Mouse (Mus musculus) cerebral cortex, adult 2 months (tissue): Measurements from ENCODE around the gene Wwox.

Experiments used
- WGBS: fragments of 180-500 bp; shearing (Covaris S2); methylation state at CpG from one replicate; pipeline ENCODE4 v1.1.7; 2018; 5-methylcytosine and 5-hydroxymethylcytosine counted together

The Wwox gene

DNA sequence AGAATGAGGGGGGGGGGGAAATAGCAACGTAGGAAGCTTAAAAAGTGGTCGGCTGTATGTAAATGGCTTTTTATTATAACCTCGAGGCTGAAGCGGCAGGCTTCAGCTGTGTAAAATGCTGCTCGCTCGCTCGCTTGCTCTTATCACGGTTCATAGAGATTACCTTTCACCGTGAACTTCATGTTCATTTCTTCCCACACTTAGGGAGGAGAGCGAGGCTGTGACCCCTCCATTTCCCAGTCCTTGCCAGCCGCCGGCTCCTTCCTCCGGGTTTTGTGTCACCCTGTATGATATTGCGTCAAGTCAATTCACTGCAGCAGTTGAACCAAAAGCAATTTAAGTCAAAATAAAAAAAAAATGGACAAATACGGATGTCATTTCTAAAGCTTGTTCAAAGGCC, 580.2 kb downstream of the Wwox start:
- 80% methylated on average over 15 of the region's 15 CpGs for WGBS

DNA sequence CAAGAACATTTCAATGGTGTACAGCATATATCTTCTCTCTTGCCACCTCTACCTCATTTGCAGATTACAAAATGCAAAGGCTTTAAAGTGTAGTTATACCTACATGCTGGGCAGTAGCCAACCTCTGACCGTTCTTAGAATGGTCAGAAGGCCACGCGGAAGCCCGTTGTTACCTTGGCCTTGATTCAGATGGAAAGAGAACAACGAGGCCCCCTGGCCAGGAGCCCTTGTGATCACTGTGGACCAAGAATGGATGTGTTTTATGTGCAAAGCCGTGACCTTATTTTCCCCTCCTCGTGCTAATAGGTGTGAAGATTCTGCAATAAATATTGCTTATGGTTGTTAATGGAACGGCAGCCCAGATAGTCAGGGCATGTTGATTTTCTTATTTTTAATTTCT, 582.3 kb downstream of the Wwox start:
- WGBS, result 85% methylated on average over 8 of the region's 8 CpGs

- 85% methylated on average over 4 of the region's 4 CpGs for WGBS
Observed at GRCm38 (mm10) chr8:115024062-115024461, 584.6 kb downstream of the Wwox start.

DNA sequence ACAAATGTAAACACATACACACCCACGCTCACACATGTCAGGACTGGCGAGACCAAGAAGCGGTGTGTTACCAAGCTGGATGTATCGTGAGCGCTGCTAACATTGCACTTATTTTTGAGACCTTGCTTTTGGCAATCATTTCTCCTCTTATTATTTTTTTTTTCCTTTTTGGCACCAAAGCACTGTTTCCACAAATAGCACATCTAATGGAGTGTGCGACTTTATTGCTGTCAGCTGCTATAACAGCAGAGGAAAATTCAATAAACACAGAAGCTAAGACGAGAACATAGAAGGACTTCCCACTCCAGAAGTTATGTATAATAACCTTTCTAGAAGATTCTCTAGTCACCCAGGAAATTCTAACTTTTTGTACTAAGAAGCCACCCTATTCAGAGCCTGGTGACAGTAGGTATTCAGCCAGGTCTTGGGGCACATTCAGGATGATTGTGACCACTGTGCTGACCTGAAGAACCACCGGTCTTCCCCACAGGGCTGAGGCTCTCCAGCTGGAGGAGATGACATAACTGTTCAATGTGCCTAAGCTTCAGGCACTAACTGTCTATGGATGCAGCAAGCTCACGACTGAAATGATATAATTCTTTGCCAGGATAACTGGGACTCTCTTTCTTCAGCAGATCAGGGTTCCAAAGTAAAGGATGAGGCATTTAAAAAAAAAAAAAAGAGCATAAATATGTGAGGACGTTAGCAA, 586.1 kb downstream of the Wwox start:
- 79% methylated on average over 10 of the region's 10 CpGs for WGBS

- 83% methylated on average over 7 of the region's 7 CpGs for WGBS
Observed at GRCm38 (mm10) chr8:115026201-115026600, 586.7 kb downstream of the Wwox start.

DNA sequence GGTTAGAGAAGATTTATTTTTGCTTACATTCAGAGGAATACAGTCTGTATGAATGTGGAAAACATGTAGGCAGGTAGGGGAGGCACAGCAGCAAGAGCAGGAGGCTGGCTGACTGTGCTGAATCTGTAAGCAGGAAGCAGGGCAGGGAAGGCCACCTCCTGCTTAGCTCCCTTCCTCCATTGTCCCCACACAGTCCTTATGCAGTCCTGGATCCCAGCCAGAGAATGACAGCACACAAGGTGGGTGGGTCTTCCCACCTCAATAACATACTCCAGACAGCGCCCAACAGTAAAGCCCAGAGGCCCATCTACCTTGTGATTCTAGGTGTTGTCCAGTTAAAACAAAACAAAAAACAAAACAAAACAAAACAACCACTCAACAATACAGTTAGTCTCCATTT, 593.7 kb downstream of the Wwox start:
- WGBS, result 86% methylated on average over 1 of the region's 1 CpGs

DNA sequence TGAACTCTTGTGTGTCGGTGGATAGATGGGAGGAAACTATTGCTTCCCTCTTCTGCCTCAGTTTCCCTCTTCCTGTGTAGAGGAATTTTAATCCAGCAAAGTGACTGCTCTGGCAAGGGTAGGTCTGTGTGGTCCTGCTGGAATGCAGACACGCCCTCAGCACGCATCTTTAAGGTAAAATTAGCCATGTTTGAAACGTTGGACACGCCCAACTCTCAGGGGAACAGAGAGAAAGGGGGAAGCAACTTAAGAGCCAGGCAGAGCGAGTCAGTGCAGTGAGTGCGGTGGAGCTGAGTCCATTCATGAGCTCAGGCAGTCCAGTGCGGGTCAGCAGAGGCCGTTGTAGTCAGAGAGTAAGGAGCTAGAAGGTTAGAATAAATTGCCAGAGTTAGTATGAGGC, 596.6 kb downstream of the Wwox start:
- 87% methylated on average over 9 of the region's 9 CpGs for WGBS

DNA sequence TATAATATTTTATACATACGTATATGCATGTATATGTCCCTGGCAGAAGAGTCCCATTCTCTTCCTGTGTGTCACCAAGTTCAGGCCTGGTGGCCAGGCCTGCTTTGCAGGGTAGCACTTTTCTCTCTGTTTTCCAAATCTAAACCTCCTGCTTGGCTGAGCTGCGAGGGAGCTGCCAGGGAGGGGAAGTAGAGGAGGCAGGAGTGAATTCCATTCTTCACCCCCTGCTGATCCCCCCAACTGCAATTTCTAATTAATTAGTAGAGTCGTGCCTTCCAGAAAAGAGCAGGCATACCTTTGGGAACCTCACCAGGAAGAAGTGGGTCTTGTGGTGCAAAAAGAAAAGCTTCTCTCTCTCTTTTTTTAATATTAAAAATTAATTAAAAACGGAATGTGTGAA, 599.0 kb downstream of the Wwox start:
- 69% methylated on average over 4 of the region's 4 CpGs for WGBS

GRCm38 (mm10) chr8:115045746-115046145, 606.3 kb downstream of the Wwox start:
- 73% methylated on average over 7 of the region's 7 CpGs for WGBS

DNA sequence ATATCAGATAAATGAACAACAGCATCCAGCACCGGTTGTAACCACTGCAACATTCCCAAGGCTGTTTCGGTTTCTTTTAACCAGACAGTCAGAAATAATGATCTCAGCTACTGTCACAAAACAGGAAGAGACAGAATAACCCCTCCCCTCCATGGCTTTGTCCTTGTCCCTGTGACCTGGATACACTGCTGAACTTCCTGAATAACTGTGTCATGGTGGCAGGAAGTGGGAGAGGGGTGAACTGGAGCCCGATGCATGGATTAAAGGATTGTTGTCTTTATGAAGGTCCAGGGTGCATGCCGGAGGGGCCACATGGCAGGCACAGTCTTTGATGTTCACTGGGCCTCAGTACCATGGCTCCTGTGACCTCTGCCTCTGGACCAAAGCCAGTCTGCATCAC, 607.0 kb downstream of the Wwox start:
- 70% methylated on average over 4 of the region's 4 CpGs for WGBS

DNA sequence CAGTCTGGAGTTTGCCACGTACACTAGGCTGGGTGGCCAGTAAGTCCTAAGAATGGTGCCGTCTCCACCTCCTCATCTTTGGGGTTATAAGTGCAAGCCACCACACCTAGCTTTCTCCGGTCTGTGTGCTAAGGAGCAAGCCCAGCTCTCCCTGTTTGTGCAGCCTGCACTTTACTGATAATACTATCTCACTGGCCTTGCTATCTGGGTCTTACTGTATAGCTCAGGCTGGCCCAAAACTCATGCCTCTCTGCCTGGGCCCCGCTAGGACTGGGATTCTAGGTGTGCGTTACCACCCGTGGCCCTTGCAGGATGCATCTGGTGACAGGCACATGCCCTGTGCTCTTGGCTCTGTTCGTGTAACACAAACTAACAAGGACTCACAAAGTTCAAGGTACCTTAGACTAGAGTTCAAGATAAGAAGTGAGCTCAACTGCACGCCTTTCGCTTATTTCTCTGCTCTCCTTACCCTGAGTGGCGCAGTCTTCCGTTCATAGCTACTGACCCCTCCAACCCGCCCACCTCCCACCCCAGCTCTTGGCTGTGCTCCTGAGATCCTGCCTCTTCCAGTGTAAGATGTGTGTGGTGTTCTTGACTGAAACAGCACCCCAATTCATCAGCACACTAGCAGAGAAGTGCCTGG, 618.9 kb downstream of the Wwox start:
- WGBS, result 90% methylated on average over 12 of the region's 12 CpGs

DNA sequence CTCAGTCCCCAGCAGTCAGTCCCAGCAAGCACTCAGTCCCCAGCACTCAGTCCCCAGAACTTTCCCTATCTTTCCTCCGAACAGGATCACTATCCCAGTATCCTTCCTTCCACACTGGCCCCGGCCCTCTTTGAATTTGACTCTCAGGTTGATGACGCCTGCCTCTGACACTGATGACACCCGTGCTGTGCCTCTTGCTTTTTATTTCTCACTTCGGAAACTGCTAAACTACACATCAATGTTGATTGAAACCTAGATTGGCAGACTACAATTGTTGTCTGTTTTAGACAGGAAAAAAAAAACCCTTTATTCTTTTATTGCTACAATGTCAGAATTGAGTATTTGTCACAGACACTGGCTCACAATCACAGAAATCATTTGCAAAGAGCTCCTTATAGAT, 624.2 kb downstream of the Wwox start:
- 94% methylated on average over 5 of the region's 5 CpGs for WGBS

DNA sequence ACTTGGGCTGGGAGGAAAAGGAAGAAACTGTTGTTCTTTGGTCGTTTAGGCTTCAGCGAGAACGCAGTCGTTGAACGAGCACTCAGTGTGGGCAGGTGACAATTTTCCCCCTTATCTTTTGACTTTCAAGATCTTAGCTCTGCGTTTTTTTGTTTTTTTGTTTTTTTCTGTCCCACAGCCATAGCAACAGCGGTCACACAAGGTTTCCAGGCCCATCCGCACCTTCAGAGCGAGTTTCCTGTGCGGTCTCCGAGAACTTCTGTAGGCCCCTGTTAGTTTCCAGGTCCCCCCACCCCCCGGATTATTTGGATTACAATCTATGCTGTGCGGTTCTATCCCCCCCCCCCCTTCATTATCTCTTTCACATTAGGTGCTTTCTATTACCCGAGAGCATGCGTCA, 625.2 kb downstream of the Wwox start:
- WGBS, result 82% methylated on average over 15 of the region's 15 CpGs

DNA sequence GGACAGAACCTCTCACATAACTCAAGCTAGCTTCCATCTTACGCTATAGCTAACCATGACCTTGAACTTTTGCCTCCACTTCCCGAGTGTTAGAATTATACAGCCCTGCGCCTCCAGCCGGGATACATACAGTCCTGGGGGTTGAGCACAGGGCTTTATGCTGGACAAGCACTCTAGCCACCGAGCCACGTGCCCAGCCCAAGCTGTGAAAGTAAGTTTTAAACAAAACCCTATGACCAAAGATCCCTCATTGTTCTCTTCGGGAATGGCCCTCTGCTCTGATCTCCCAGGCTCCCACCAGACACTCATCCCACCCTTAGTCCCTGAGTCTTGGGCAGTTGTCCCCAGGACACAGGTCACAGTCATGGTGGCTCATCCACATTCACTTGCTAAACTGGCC, 625.9 kb downstream of the Wwox start:
- 80% methylated on average over 7 of the region's 7 CpGs for WGBS

GRCm38 (mm10) chr8:115066550-115067058, 627.1 kb downstream of the Wwox start:
- 90% methylated on average over 8 of the region's 8 CpGs for WGBS

DNA sequence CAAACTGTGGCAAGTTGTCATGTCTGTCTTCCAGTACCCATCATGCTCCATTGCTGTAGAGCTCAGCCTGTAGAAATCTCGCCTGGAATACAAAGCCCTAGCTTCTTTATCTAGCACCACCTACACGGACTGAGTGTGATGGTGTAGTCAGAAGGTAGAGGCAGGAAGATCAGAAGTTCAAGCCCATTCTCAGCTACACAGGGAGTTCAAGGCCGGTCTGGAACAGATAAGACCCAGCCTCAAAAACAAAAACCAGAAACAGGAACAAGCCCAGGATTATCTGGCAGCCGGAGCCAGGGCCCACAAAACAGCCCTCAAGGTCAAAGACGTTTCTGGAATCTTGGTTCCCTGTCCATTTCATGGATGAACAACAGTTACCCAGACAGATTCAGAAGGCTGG, 629.3 kb downstream of the Wwox start:
- WGBS, result 82% methylated on average over 5 of the region's 5 CpGs

- WGBS, result 64% methylated on average over 3 of the region's 3 CpGs
Observed at GRCm38 (mm10) chr8:115070225-115070624, 630.8 kb downstream of the Wwox start.

GRCm38 (mm10) chr8:115071231-115071630, 631.8 kb downstream of the Wwox start:
- 96% methylated on average over 12 of the region's 12 CpGs for WGBS

DNA sequence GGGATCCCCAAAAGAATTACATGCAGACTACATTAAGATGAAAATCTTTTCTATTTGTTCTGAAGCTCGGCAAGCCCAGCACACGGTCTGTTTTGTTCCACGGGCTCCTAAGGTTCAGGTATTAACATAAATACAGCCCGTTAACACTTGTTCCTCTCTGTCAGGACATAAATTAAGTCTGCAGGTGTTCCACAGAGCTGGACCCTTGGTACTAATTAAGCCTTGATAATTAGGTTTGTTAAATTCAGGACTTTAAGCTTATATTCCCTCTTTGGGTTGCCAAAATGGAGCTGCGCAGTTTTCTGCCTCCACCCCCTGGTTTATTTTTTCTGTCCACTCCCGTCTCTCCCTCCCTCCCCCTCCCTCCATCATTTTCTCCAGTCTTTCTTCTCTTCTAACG, 638.8 kb downstream of the Wwox start:
- WGBS, result 35% methylated on average over 7 of the region's 7 CpGs

- WGBS, result 47% methylated on average over 7 of the region's 7 CpGs
Observed at GRCm38 (mm10) chr8:115081302-115082207, 642.1 kb downstream of the Wwox start.

GRCm38 (mm10) chr8:115089744-115090143, 650.3 kb downstream of the Wwox start:
- 66% methylated on average over 7 of the region's 7 CpGs for WGBS

- WGBS, result 81% methylated on average over 5 of the region's 5 CpGs
Observed at GRCm38 (mm10) chr8:115090202-115090601, 650.7 kb downstream of the Wwox start.
